In genomic region chr13:92879514-92879913, GRCm38 (mm10) we compare ENCODE assay signal across 23 mouse cellular contexts. TPM values are rescaled to one million over a fixed set of nuclear protein-coding genes. Genes with fewer than 3 reads are reported as not detected.
DNase-seq lines count a peak whose midpoint lies in the region; ATAC-seq lines count a peak whose summit lies in the region.
"Had no signal": no experiment of that assay in that cellular context is flagged by ENCODE, and none has a peak within 500 bp of the region (broad histone marks: within the 10 kb centered on the region; RNA-seq: fewer than 3 reads in every experiment).

No protein-coding gene starts in this region.

- ATAC-seq in cerebellum, adult (ENCODE audit: insufficient number of reproducible peaks, low FRiP score, low TSS enrichment), result peak; percentile 40
- ATAC-seq in intestine, embryonic 14.5 days (replicated peaks; ENCODE audit: low FRiP score, low TSS enrichment, low read depth), result no peak
- ATAC-seq in intestine, embryonic 16.5 days, result no peak
- 0 out of 2 replicates have a peak, but pooled peaks have one; percentile 55 for ATAC-seq in lung, embryonic 15.5 days (ENCODE audit: borderline replicate concordance, extremely low read depth, low FRiP score, low TSS enrichment)
- ATAC-seq: hindbrain, embryonic 16.5 days; intestine, embryonic 15.5 days had no signal

- H3K4me3 ChIP-seq in intestine, embryonic 14.5 days (ENCODE audit: low read depth, low read length), result no peak overlapping the region
- H3K4me3 ChIP-seq in intestine, embryonic 16.5 days (ENCODE audit: low read length), result no peak overlapping the region
- H3K4me3 ChIP-seq in lung, embryonic 15.5 days, result no peak overlapping the region
- H3K4me3 ChIP-seq: embryonic facial prominence, embryonic 12.5 days; intestine, embryonic 15.5 days; midbrain, embryonic 12.5 days had no signal

- WGBS in intestine, embryonic 14.5 days, result 50% methylated on average over 4 of the region's 4 CpGs
- 51% methylated on average over 4 of the region's 4 CpGs for WGBS in intestine, embryonic 16.5 days
- WGBS in lung, embryonic 15.5 days, result 36% methylated on average over 4 of the region's 4 CpGs

- H3K9me3 ChIP-seq in intestine, embryonic 14.5 days (ENCODE audit: control insufficient read depth, low read length), result no peaks in the 10 kb centered on the region
- H3K9me3 ChIP-seq in intestine, embryonic 16.5 days (ENCODE audit: control insufficient read depth, low read length), result no peaks in the 10 kb centered on the region
- H3K9me3 ChIP-seq in lung, embryonic 15.5 days, result no peaks in the 10 kb centered on the region
- H3K9me3 ChIP-seq: embryonic facial prominence, embryonic 12.5 days; G1E; intestine, embryonic 15.5 days; midbrain, embryonic 12.5 days had no signal

- no peaks in the 10 kb centered on the region for H3K27me3 ChIP-seq in intestine, embryonic 14.5 days (replicated peaks; ENCODE audit: control insufficient read depth, insufficient read depth, low read length)
- no peaks in the 10 kb centered on the region for H3K27me3 ChIP-seq in intestine, embryonic 16.5 days (replicated peaks; ENCODE audit: control insufficient read depth, insufficient read depth, low read length)
- H3K27me3 ChIP-seq in lung, embryonic 15.5 days, result no peaks in the 10 kb centered on the region
- H3K27me3 ChIP-seq: embryonic facial prominence, embryonic 12.5 days; intestine, embryonic 15.5 days; midbrain, embryonic 12.5 days had no signal

- no peaks in the 10 kb centered on the region for H3K36me3 ChIP-seq in intestine, embryonic 14.5 days (ENCODE audit: control insufficient read depth, insufficient read depth, low read length)
- H3K36me3 ChIP-seq in intestine, embryonic 16.5 days (ENCODE audit: control insufficient read depth, insufficient read depth, low read length), result no peaks in the 10 kb centered on the region
- no peaks in the 10 kb centered on the region for H3K36me3 ChIP-seq in lung, embryonic 15.5 days
- H3K36me3 ChIP-seq: embryonic facial prominence, embryonic 12.5 days; G1E; intestine, embryonic 15.5 days; midbrain, embryonic 12.5 days had no signal

- H3K27ac ChIP-seq in intestine, embryonic 14.5 days (ENCODE audit: low read depth), result peak overlapping the region; percentile 38; the same call in 1 of the 2 replicates
- no peak overlapping the region for H3K27ac ChIP-seq in intestine, embryonic 16.5 days (ENCODE audit: low read length)
- no peak overlapping the region for H3K27ac ChIP-seq in lung, embryonic 15.5 days
- H3K27ac ChIP-seq: embryonic facial prominence, embryonic 12.5 days; liver, embryonic 14.5 days; midbrain, embryonic 12.5 days had no signal

- DNase-seq in cerebellum, postnatal 4 days (ENCODE audit: low spot score in 2 of 2), result no peak
- DNase-seq in intestine, embryonic 14.5 days (ENCODE audit: low spot score), result no peak
- DNase-seq in lung, postnatal 36 days, result no peak
- DNase-seq in brain, adult 2 months (ENCODE audit: low read depth, low spot score), result peak; percentile 57
- DNase-seq in neural tube, embryonic 10.5 days (ENCODE audit: extremely low spot score, low spot score), result no peak
- DNase-seq: adrenal gland, postnatal 10 days; cerebellum, postnatal 36 days; embryo, embryonic 11 days; kidney, adult 8-10 months; kidney, postnatal 36 days; layer of hippocampus, postnatal 36 days; liver; lung, postnatal 14 days; thymus, postnatal 4 days had no signal

- H3K4me1 ChIP-seq in intestine, embryonic 14.5 days (replicated peaks; ENCODE audit: control insufficient read depth, insufficient read depth, low read length), result 0 out of 2 replicates have a peak, but pooled peaks cover 14% of the 10 kb centered on the region
- H3K4me1 ChIP-seq in intestine, embryonic 16.5 days (ENCODE audit: control insufficient read depth, insufficient read depth, low read length), result no peaks in the 10 kb centered on the region
- H3K4me1 ChIP-seq in lung, embryonic 15.5 days, result peaks cover 3% of the 10 kb centered on the region; the same call in 1 of the 2 replicates
- H3K4me1 ChIP-seq: embryonic facial prominence, embryonic 12.5 days; intestine, embryonic 15.5 days had no signal

- H3K4me2 ChIP-seq in intestine, embryonic 14.5 days (ENCODE audit: low read length), result no peak overlapping the region
- H3K4me2 ChIP-seq in intestine, embryonic 16.5 days (ENCODE audit: low read depth, low read length), result no peak overlapping the region
- H3K4me2 ChIP-seq in lung, embryonic 15.5 days, result no peak overlapping the region
- H3K4me2 ChIP-seq: embryonic facial prominence, embryonic 12.5 days; intestine, embryonic 15.5 days; midbrain, embryonic 12.5 days had no signal

- H3K9ac ChIP-seq in intestine, embryonic 14.5 days (ENCODE audit: low read length), result no peak overlapping the region
- no peak overlapping the region for H3K9ac ChIP-seq in intestine, embryonic 16.5 days (ENCODE audit: low read depth, low read length)
- no peak overlapping the region for H3K9ac ChIP-seq in lung, embryonic 15.5 days
- H3K9ac ChIP-seq: embryonic facial prominence, embryonic 12.5 days; intestine, embryonic 15.5 days; liver, embryonic 14.5 days; midbrain, embryonic 12.5 days had no signal

RNA-seq across cellular contexts. Expression of gene Mtx3, which starts 35.0 kb away (rescaled TPM):
- 6.3 TPM in 2 replicates for polyA plus RNA-seq in intestine, embryonic 14.5 days (2014; fragmentation: Nextera tagmentation; extraction: Ambion mirVana)
- polyA plus RNA-seq in intestine, embryonic 16.5 days (2015; fragmentation: Nextera tagmentation; extraction: Ambion mirVana), result 2.2 and 3.1 TPM in 2 replicates
- 3.1 and 3.2 TPM in 2 replicates for polyA plus RNA-seq in lung, embryonic 15.5 days (2015; fragmentation: Nextera tagmentation; extraction: Ambion mirVana)

Comparison
In these comparisons a context has a peak if more than half of its experiments do, and no peak if none do; other contexts are left out.
1. ATAC-seq: peak in cerebellum, adult (single experiment) and lung, embryonic 15.5 days (single experiment); none in intestine, embryonic 14.5 days (single experiment) and intestine, embryonic 16.5 days (single experiment).